Mouse (Mus musculus) embryonic facial prominence, embryonic 13.5 days (tissue): Measurements from ENCODE around the gene Prss35. TPM values are rescaled to one million over a fixed set of nuclear protein-coding genes. Genes with fewer than 3 reads are reported as not detected.

Source experiments
- ATAC-seq: fragments of 200-750 bp; cut with Nextera tagmentation; 2 replicates; pipeline ENCODE4 v1.8.0; 2017; ENCODE audit warnings: low read depth; ENCODE audit not compliant: insufficient number of reproducible peaks, insufficient read depth, low FRiP score, low TSS enrichment
- H3K27ac ChIP-seq: fragments of 300-500 bp; sonication (generic); 2 replicates; pipeline ENCODE4 v1.5.1; 2015; ENCODE audit warnings: moderate library complexity, mild to moderate bottlenecking, inconsistent platforms
- H3K27me3 ChIP-seq: fragments of 300-500 bp; sonication (generic); 2 replicates; pipeline ENCODE4 v1.6.1; 2015; ENCODE audit warnings: mild to moderate bottlenecking, inconsistent platforms
- H3K36me3 ChIP-seq: fragments of 300-500 bp; sonication (generic); 2 replicates; pipeline ENCODE4 v1.6.1; 2015; ENCODE audit warnings: mild to moderate bottlenecking, inconsistent platforms
- H3K4me1 ChIP-seq: fragments of 300-500 bp; sonication (generic); 2 replicates; pipeline ENCODE4 v1.6.1; 2015; ENCODE audit warnings: inconsistent platforms
- H3K4me2 ChIP-seq: fragments of 300-500 bp; sonication (generic); 2 replicates; pipeline ENCODE4 v1.6.1; 2015; ENCODE audit warnings: moderate library complexity, mild to moderate bottlenecking, inconsistent platforms
- H3K4me3 ChIP-seq: fragments of 300-500 bp; sonication (generic); 2 replicates; pipeline ENCODE4 v1.5.1; 2015; ENCODE audit warnings: mild to moderate bottlenecking, inconsistent platforms
- H3K9ac ChIP-seq: fragments of 300-500 bp; sonication (generic); 2 replicates; pipeline ENCODE4 v1.6.1; 2015; ENCODE audit warnings: mild to moderate bottlenecking, inconsistent platforms
- H3K9me3 ChIP-seq: fragments of 300-500 bp; sonication (generic); 2 replicates; pipeline ENCODE4 v1.6.1; 2016; ENCODE audit warnings: inconsistent platforms
- WGBS: fragments of 180-500 bp; shearing (Covaris S2); methylation state at CpG from one replicate; pipeline ENCODE4 v1.1.7; 2015; ENCODE audit warnings: mixed read lengths; 5-methylcytosine and 5-hydroxymethylcytosine counted together
- polyA plus RNA-seq: library from polyadenylated mRNA; unstranded; fragments of >200 nt; fragmentation: Nextera tagmentation; extraction: Ambion mirVana; gene quantifications from 2 replicates; pipeline ENCODE4 v1.2.1, GENCODE M21; 2015

The Prss35 gene
- polyA plus RNA-seq, 1 experiment from 2014 or later: 33.0 TPM

DNA sequence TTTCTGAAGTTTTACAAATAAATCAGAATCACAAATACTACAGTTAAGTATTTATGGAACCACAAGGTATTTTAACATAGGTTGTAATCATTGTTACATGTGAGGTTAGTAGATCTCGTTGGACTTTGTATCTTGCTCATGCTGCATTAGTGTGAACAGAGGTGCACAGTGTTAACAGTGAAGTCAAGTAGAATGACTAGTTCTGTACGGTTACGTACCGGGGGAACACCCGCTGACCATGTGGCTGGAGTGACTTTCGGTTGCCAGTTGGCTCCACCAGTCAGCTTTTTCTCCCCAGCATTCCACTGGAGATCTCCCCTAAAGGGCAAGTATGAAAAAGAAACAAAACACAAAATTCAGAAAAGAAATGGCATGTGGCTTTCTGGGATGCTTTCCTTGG, 31.9 kb downstream of the Prss35 start:
- no peak for ATAC-seq
- Histone ChIP-seq H3K27ac (no peak overlapping the region), H3K4me3 (no peak overlapping the region), H3K4me2 (no peak overlapping the region), H3K4me1 (no peaks in the 10 kb centered on the region), H3K9me3 (no peaks in the 10 kb centered on the region), H3K27me3 (no peaks in the 10 kb centered on the region), H3K36me3 (no peaks in the 10 kb centered on the region), H3K9ac (no peak overlapping the region)
- 91% methylated on average over 6 of the region's 6 CpGs for WGBS

DNA sequence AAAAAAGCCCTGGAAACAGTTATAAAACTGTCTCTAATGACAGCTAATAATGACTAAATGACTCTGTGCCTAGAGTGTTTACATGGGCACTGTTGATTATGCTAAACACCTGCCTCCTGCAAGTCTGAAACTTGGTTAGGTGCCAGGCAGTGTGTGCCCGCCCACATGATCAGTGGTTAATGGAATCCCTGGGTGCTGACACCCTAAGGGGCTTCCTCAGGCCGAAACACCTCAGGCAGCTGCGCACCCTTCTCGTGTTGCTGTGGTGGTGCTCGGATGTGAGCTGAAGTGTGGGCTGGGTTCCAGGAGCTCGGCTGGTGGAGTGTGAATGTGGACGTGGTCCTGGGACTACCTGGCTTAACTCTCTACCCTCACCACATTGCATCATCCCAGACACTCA, 33.9 kb downstream of the Prss35 start:
- no peak for ATAC-seq
- H3K36me3 ChIP-seq: no peaks in the 10 kb centered on the region
- 61% methylated on average over 7 of the region's 7 CpGs for WGBS
- no peaks in the 10 kb centered on the region for H3K9me3 ChIP-seq
- H3K9ac ChIP-seq: no peak overlapping the region
- H3K4me3 ChIP-seq: no peak overlapping the region
- no peak overlapping the region for H3K4me2 ChIP-seq
- H3K27ac ChIP-seq: no peak overlapping the region
- H3K27me3 ChIP-seq: no peaks in the 10 kb centered on the region
- H3K4me1 ChIP-seq: no peaks in the 10 kb centered on the region

DNA sequence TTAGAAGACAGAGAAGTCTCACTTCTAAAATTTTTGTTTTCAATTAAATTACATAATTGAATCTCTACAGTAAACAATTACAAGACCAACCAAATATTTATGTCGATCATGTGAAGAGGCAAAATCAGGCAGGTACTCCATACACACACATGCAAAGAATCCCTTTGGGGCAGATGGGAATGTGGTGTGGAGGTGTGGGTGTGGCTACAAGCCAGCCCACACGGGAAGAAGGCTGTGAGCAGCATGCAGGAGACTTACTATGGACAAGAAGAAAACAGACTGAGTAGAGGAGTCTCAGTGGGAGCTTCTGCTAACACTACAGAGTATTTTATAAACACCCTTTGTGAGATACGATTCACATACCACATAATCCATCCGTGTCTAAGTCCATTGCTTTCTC, 34.8 kb downstream of the Prss35 start:
- Histone ChIP-seq H3K36me3 (no peaks in the 10 kb centered on the region), H3K27me3 (no peaks in the 10 kb centered on the region), H3K9ac (no peak overlapping the region), H3K4me1 (no peaks in the 10 kb centered on the region), H3K4me3 (no peak overlapping the region), H3K9me3 (no peaks in the 10 kb centered on the region), H3K4me2 (no peak overlapping the region), H3K27ac (no peak overlapping the region)
- no peak for ATAC-seq
- 48% methylated on average over 4 of the region's 4 CpGs for WGBS

DNA sequence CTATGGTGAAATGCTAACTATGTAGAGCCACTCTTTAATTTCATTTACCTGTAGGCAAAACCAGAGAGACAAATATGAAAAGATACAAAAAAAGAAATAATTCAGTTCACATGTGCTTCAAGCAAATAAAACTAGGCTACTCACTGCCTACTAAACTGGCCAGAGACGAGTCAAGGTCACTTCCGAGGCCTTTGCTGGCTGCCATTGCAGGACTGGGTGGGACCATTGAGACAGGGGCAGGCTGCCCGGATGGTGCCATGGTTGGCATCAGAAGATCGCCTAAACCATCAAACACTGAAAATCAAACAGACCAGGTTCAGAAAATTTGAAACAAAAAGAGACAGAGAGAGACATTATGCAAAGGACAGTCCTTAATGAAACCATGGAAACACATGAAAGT, 38.0 kb downstream of the Prss35 start:
- H3K4me2 ChIP-seq: no peak overlapping the region
- no peaks in the 10 kb centered on the region for H3K36me3 ChIP-seq
- no peak overlapping the region for H3K27ac ChIP-seq
- H3K27me3 ChIP-seq: no peaks in the 10 kb centered on the region
- no peaks in the 10 kb centered on the region for H3K9me3 ChIP-seq
- no peak overlapping the region for H3K4me3 ChIP-seq
- H3K9ac ChIP-seq: no peak overlapping the region
- no peak for ATAC-seq
- 89% methylated on average over 4 of the region's 4 CpGs for WGBS
- H3K4me1 ChIP-seq: 0 out of 2 replicates have a peak, but pooled peaks cover 3% of the 10 kb centered on the region

DNA sequence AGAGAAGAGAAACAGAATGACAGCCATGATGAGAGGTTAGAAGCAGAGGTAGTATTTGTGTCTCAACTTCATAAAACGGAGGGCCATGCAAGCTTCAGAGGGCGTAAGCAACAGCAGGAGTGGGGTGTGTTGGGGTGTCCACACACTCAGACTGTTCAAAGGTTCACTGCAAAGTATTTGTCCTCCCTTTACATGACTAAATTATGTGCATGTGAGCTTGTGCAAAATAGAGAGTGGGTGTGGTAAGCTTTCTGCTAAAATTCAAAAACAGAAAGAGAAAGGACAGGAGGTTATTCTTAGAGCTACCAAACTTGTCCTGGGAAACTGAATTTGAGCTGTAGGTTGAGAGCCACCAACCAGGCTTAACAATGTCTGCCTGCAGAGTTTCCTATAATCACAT, 39.4 kb downstream of the Prss35 start:
- Histone ChIP-seq H3K4me2 (no peak overlapping the region), H3K36me3 (no peaks in the 10 kb centered on the region), H3K9ac (no peak overlapping the region), H3K27me3 (no peaks in the 10 kb centered on the region), H3K4me1 (0 out of 2 replicates have a peak, but pooled peaks cover 3% of the 10 kb centered on the region), H3K27ac (no peak overlapping the region), H3K9me3 (no peaks in the 10 kb centered on the region), H3K4me3 (no peak overlapping the region)
- no peak for ATAC-seq
- 92% methylated on average over 2 of the region's 2 CpGs for WGBS

DNA sequence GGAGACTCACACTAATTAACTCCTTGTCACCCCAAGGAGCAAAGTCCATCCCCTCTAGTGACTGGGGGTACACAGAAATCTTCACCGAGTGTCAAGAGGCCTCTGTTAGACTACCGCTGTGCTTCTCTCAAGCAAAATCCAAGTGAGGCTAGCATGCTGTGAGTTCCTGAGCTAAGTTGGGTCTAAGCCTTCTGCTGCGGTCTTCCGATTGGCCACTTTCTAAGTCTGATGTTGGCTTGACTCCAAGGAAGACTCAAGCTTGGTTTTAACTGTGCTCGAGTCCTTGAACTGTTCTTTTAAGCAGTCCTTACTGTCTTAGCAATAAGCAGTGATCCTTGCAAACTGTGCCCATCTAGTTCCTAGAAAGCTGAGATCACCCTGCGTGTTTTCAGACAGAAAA, 45.7 kb downstream of the Prss35 start:
- H3K9me3 ChIP-seq: no peaks in the 10 kb centered on the region

DNA sequence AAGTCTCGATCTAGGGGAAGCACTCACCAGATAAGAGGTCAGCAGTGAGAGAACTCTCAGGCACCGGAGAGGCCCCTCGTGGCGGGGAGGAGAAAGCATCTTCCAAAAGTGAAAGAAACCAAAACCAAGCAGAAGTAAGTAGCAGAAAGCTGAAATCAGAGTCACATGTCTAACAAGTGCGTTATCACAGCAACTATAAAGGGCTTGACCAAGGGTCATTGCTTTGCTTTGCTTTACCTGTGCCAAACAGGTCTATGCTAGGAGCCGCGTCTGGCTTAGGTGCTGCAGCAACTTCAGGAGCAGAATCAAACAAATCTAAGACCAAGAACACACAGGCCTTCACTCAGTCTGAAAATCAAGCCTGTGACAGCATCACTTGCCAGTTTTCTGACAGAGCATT, 48.5 kb downstream of the Prss35 start:
- Histone ChIP-seq H3K4me3 (no peak overlapping the region), H3K9ac (no peak overlapping the region), H3K9me3 (no peaks in the 10 kb centered on the region), H3K36me3 (no peaks in the 10 kb centered on the region), H3K4me1 (peaks cover 8% of the 10 kb centered on the region), H3K27me3 (no peaks in the 10 kb centered on the region), H3K27ac (no peak overlapping the region), H3K4me2 (no peak overlapping the region)
- 81% methylated on average over 7 of the region's 7 CpGs for WGBS
- no peak for ATAC-seq

More for the DNA sequence above, 45.7 kb downstream of the Prss35 start:
- H3K27ac ChIP-seq: no peak overlapping the region
- H3K4me1 ChIP-seq: peaks cover 4% of the 10 kb centered on the region; the same call in 1 of the 2 replicates
- H3K27me3 ChIP-seq: no peaks in the 10 kb centered on the region
- H3K36me3 ChIP-seq: no peaks in the 10 kb centered on the region
- no peak overlapping the region for H3K4me3 ChIP-seq
- WGBS: 79% methylated on average over 6 of the region's 6 CpGs
- H3K9ac ChIP-seq: no peak overlapping the region
- ATAC-seq: no peak
- H3K4me2 ChIP-seq: no peak overlapping the region

DNA sequence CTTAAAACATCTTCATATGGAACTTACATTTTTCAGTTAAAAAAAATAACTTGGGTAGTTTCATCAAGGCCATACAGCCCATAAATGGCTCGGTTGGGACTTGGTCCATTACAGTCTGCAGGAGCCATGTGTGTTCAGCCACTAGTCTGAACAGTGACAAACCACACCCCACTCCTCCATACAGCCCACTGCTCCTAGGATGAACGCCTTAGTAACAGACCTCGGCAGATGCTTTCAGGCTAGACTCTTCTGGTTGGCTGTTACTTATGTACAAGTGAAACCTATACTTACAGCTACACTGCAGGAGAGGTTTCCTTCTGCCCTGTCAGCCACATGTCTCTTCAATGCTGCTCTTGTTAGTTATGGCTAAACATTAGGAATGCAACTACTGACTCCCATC, 51.8 kb downstream of the Prss35 start:
- no peaks in the 10 kb centered on the region for H3K9me3 ChIP-seq
- no peak overlapping the region for H3K4me3 ChIP-seq
- WGBS: 33% methylated on average over 3 of the region's 3 CpGs
- H3K27me3 ChIP-seq: no peaks in the 10 kb centered on the region
- peak; percentile 62; the same call in 1 of the 2 replicates for ATAC-seq
- H3K4me2 ChIP-seq: no peak overlapping the region
- H3K36me3 ChIP-seq: no peaks in the 10 kb centered on the region
- H3K27ac ChIP-seq: no peak overlapping the region
- H3K4me1 ChIP-seq: peaks cover 15% of the 10 kb centered on the region
- H3K9ac ChIP-seq: no peak overlapping the region

DNA sequence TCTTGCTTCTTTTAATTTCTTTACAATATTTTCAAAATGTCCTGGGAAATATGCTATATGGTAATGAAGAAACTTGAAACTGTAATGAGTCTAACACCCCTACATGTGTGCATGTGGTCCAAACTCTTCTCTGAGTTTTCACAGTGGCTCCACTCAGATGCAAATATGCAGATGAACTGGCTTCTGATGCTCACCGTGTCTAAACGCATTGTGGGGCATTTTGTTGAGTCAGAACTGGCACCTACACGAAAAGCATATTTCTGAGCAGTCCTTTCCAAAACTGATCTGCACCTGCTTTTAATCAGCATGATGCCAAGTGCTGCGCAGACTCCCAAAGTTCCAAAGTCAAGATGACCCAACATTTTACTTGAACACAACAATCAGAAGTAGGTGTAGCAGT, 54.1 kb downstream of the Prss35 start:
- WGBS: 66% methylated on average over 4 of the region's 4 CpGs
- Histone ChIP-seq H3K27ac (no peak overlapping the region), H3K27me3 (no peaks in the 10 kb centered on the region), H3K4me1 (peaks cover 15% of the 10 kb centered on the region), H3K4me2 (no peak overlapping the region), H3K9ac (no peak overlapping the region), H3K4me3 (no peak overlapping the region), H3K36me3 (no peaks in the 10 kb centered on the region), H3K9me3 (no peaks in the 10 kb centered on the region)
- ATAC-seq: no peak

DNA sequence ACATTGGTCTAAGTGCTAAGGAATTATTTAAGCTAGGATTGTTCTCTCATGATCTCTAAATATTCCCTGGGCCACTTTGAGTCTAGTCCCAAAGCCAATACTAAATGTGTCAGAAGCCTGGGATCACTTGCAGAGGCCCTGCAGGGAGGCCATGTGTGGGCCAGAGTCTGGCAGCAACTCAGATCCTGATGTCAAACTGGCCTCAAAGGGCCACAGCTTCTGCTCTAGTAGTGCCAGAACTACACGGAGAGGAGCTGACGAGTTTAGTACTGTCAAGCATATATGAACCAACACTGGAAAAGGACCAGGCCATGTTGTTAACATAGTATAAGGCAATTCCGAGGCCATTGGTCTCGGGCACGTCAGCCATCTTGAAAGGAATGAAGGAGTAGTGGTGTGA, 54.7 kb downstream of the Prss35 start:
- peaks cover 16% of the 10 kb centered on the region for H3K4me1 ChIP-seq
- H3K27ac ChIP-seq: no peak overlapping the region
- no peak overlapping the region for H3K4me2 ChIP-seq
- H3K4me3 ChIP-seq: no peak overlapping the region
- 87% methylated on average over 5 of the region's 5 CpGs for WGBS
- no peaks in the 10 kb centered on the region for H3K27me3 ChIP-seq
- no peak overlapping the region for H3K9ac ChIP-seq
- H3K36me3 ChIP-seq: no peaks in the 10 kb centered on the region
- no peaks in the 10 kb centered on the region for H3K9me3 ChIP-seq
- no peak for ATAC-seq

DNA sequence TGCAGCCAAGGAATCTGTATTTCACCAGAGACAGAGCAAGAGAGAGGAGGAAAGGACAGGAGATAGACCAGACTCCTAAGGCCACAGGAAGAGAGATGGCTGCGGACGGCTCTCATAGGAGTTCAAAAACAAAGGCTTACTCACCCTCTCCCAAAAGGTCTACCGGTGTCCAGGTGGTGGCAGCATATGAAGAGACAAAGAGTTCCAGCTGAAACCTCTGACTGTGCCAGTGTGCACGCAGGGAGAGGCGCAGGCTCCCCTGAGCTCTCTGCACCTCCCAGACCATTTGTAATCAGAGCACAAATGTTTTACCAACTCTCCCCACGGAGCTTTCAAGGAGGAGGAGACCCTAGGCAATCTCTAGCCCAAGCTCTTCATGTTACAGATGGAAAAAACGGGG, 55.2 kb downstream of the Prss35 start:
- Histone ChIP-seq H3K9ac (no peak overlapping the region), H3K27me3 (no peaks in the 10 kb centered on the region), H3K27ac (no peak overlapping the region), H3K9me3 (no peaks in the 10 kb centered on the region), H3K36me3 (no peaks in the 10 kb centered on the region), H3K4me2 (no peak overlapping the region), H3K4me3 (no peak overlapping the region), H3K4me1 (peaks cover 18% of the 10 kb centered on the region)
- 33% methylated on average over 7 of the region's 7 CpGs for WGBS
- no peak for ATAC-seq

DNA sequence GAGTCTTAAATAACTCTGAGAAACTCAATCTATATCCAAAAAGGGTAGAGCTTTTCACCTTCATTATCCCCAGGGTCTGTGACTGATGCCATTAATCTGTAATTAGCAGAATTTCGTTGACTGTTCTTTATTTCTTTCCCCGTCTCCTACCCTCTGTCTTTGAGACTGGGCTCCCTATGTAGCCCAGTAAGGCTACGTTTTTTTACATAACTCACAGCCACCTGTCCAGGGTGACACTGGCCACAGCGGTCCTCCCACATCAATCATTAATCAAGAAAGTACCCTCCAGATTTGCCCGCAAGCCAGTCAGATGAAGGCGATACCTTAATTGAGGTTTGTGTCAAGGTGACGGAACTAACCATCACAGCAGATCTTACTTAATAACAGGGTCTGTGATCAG, 55.6 kb downstream of the Prss35 start:
- H3K27me3 ChIP-seq: no peaks in the 10 kb centered on the region
- no peak for ATAC-seq
- H3K9ac ChIP-seq: no peak overlapping the region
- no peak overlapping the region for H3K4me2 ChIP-seq
- no peak overlapping the region for H3K4me3 ChIP-seq
- no peak overlapping the region for H3K27ac ChIP-seq
- peaks cover 18% of the 10 kb centered on the region for H3K4me1 ChIP-seq
- H3K9me3 ChIP-seq: no peaks in the 10 kb centered on the region
- WGBS: 68% methylated on average over 7 of the region's 7 CpGs
- no peaks in the 10 kb centered on the region for H3K36me3 ChIP-seq

DNA sequence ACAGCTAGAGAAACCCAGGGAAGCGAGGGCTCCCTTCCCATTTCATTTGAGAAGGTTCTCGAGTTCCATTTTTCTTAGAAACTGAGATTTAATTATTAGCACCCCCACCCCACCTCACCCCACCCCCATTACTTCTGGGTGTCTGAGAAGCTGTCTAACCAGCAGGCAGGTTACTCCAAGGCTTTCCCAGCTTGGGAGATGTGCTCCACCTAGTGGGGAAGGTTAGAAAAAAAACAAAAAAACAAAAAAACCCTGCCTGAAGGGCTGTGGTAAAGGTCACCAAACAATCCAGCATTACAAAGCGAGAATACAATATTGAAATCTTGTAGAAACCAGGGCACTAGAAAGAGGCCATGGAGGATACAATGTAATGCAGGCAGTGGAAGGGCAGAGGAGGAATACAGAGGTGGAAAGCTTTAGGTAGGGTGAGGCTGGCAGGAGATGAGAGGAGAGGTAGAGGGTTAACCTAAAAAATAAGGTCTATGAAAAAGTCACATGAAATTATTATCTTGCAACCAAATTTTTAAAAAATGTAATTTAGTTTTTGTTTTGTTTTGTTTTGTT, 57.2 kb downstream of the Prss35 start:
- Histone ChIP-seq H3K36me3 (no peaks in the 10 kb centered on the region), H3K9ac (no peak overlapping the region), H3K9me3 (no peaks in the 10 kb centered on the region), H3K27me3 (no peaks in the 10 kb centered on the region), H3K4me2 (no peak overlapping the region), H3K27ac (no peak overlapping the region), H3K4me3 (no peak overlapping the region), H3K4me1 (peaks cover 12% of the 10 kb centered on the region)
- WGBS: 22% methylated on average over 3 of the region's 3 CpGs
- no peak for ATAC-seq
